Mouse (Mus musculus) hindbrain, embryonic 13.5 days (tissue): ENCODE results near the gene Gm49322. TPM values are rescaled to one million over a fixed set of nuclear protein-coding genes. Genes with fewer than 3 reads are reported as not detected.
A peak's percentile ranks its signal among the peaks of the same experiment; 100 is the strongest.

Source experiments
- ATAC-seq: fragments of 200-750 bp; cut with Nextera tagmentation; 2 replicates; pipeline ENCODE4 v1.8.0; 2017; ENCODE audit warnings: moderate TSS enrichment; ENCODE audit not compliant: low FRiP score
- H3K27ac ChIP-seq: fragments of 300-500 bp; sonication (generic); 2 replicates; pipeline ENCODE4 v1.5.1; 2015; ENCODE audit warnings: inconsistent platforms, mild to moderate bottlenecking, moderate library complexity
- H3K27me3 ChIP-seq: fragments of 300-500 bp; sonication (generic); 2 replicates; pipeline ENCODE4 v1.6.1; 2015; ENCODE audit warnings: mild to moderate bottlenecking, inconsistent platforms
- H3K36me3 ChIP-seq: fragments of 300-500 bp; sonication (generic); 2 replicates; pipeline ENCODE4 v1.6.1; 2015; ENCODE audit warnings: mild to moderate bottlenecking, inconsistent platforms
- H3K4me1 ChIP-seq: fragments of 300-500 bp; sonication (generic); replicated peaks from 2 replicates; pipeline ENCODE4 v1.6.1; 2015; ENCODE audit warnings: inconsistent platforms
- H3K4me2 ChIP-seq: fragments of 300-500 bp; sonication (generic); 2 replicates; pipeline ENCODE4 v1.6.1; 2015; ENCODE audit warnings: inconsistent platforms, mild to moderate bottlenecking, moderate library complexity
- H3K4me3 ChIP-seq: fragments of 300-500 bp; sonication (generic); 2 replicates; pipeline ENCODE4 v1.5.1; 2015; ENCODE audit warnings: mild to moderate bottlenecking, inconsistent platforms
- H3K9ac ChIP-seq: fragments of 300-500 bp; sonication (generic); 2 replicates; pipeline ENCODE4 v1.6.1; 2015; ENCODE audit warnings: mild to moderate bottlenecking, inconsistent platforms
- H3K9me3 ChIP-seq: fragments of 300-500 bp; sonication (generic); 2 replicates; pipeline ENCODE4 v1.6.1; 2016; ENCODE audit warnings: inconsistent platforms
- WGBS: fragments of 180-500 bp; shearing (Covaris S2); methylation state at CpG from one replicate; pipeline ENCODE4 v1.1.7; 2015; 5-methylcytosine and 5-hydroxymethylcytosine counted together
- polyA plus RNA-seq: library from polyadenylated mRNA; unstranded; fragments of >200 nt; fragmentation: Nextera tagmentation; extraction: Ambion mirVana; gene quantifications from 2 replicates; pipeline ENCODE4 v1.2.1, GENCODE M21; 2015

Gm49322 gene
- polyA plus RNA-seq, 1 experiment from 2014 or later, result 3.1 TPM

GRCm38 (mm10) chr10:80586407-80587304, 19.2 kb upstream of the Gm49322 start:
- Histone ChIP-seq H3K4me1 (peaks cover 33% of the 10 kb centered on the region), H3K27me3 (no peaks in the 10 kb centered on the region), H3K9ac (0 out of 2 replicates have a peak overlapping the region, but pooled peaks have one; percentile 19), H3K9me3 (no peaks in the 10 kb centered on the region), H3K4me3 (no peak overlapping the region), H3K27ac (peak overlapping the region; percentile 62), H3K36me3 (peaks cover 44% of the 10 kb centered on the region), H3K4me2 (peak overlapping the region; percentile 10; the same call in 1 of the 2 replicates)
- ATAC-seq, result no peak
- WGBS, result 94% methylated on average over 47 of the region's 51 CpGs

- 27% methylated on average over 4 of the region's 4 CpGs for WGBS
- no peaks in the 10 kb centered on the region for H3K27me3 ChIP-seq
- no peak overlapping the region for H3K4me3 ChIP-seq
- H3K36me3 ChIP-seq, result peaks cover 40% of the 10 kb centered on the region
- H3K27ac ChIP-seq, result peak overlapping the region; percentile 62
- no peaks in the 10 kb centered on the region for H3K9me3 ChIP-seq
- ATAC-seq, result no peak
- H3K9ac ChIP-seq, result 0 out of 2 replicates have a peak overlapping the region, but pooled peaks have one; percentile 19
- H3K4me1 ChIP-seq, result peaks cover 33% of the 10 kb centered on the region
- H3K4me2 ChIP-seq, result no peak overlapping the region
Observed at GRCm38 (mm10) chr10:80587305-80587657, 18.5 kb upstream of the Gm49322 start.

GRCm38 (mm10) chr10:80589127-80589878, 16.5 kb upstream of the Gm49322 start:
- 21% methylated on average over 12 of the region's 12 CpGs for WGBS
- no peaks in the 10 kb centered on the region for H3K9me3 ChIP-seq
- no peaks in the 10 kb centered on the region for H3K27me3 ChIP-seq
- H3K4me2 ChIP-seq, result peak overlapping the region; percentile 90
- H3K4me3 ChIP-seq, result peak overlapping the region; percentile 88
- ATAC-seq, result 0 out of 2 replicates have a peak, but pooled peaks have one; percentile 1
- H3K9ac ChIP-seq, result peak overlapping the region; percentile 97
- H3K4me1 ChIP-seq, result peaks cover 33% of the 10 kb centered on the region
- H3K27ac ChIP-seq, result peak overlapping the region; percentile 79; the same call in 1 of the 2 replicates
- peaks cover 24% of the 10 kb centered on the region for H3K36me3 ChIP-seq

GRCm38 (mm10) chr10:80589879-80590854, 15.7 kb upstream of the Gm49322 start, which contains the start of gene Abhd17a:
Gene Abhd17a, minus strand, starts transcription at chr10:80590341.
- Histone ChIP-seq H3K9me3 (no peaks in the 10 kb centered on the region), H3K9ac (peak within 1 kb of the TSS; percentile 97), H3K36me3 (peaks cover 16% of the 10 kb centered on the region), H3K4me3 (peak within 1 kb of the TSS; percentile 88), H3K4me1 (peaks cover 33% of the 10 kb centered on the region), H3K4me2 (peak within 1 kb of the TSS; percentile 90), H3K27me3 (no peaks in the 10 kb centered on the region), H3K27ac (peak within 1 kb of the TSS; percentile 79)
- peak; percentile 96 for ATAC-seq
- WGBS, result under 1% methylated on average over 73 of the region's 73 CpGs

- WGBS, result 51% methylated on average over 4 of the region's 4 CpGs
- no peak overlapping the region for H3K4me2 ChIP-seq
- no peak overlapping the region for H3K4me3 ChIP-seq
- H3K4me1 ChIP-seq, result no peaks in the 10 kb centered on the region
- H3K27me3 ChIP-seq, result peaks cover 20% of the 10 kb centered on the region
- no peaks in the 10 kb centered on the region for H3K36me3 ChIP-seq
- no peak overlapping the region for H3K27ac ChIP-seq
- no peak for ATAC-seq
- no peaks in the 10 kb centered on the region for H3K9me3 ChIP-seq
- H3K9ac ChIP-seq, result no peak overlapping the region
Observed at GRCm38 (mm10) chr10:80596318-80596717, 9.5 kb upstream of the Gm49322 start.

- under 1% methylated on average over 54 of the region's 54 CpGs for WGBS
- ATAC-seq, result peak; percentile 96
- Histone ChIP-seq H3K36me3 (peaks cover 20% of the 10 kb centered on the region), H3K4me1 (peaks cover 19% of the 10 kb centered on the region), H3K27ac (peak within 1 kb of the TSS; percentile 91), H3K9ac (peak within 1 kb of the TSS; percentile 87), H3K4me3 (peak within 1 kb of the TSS; percentile 65), H3K9me3 (no peaks in the 10 kb centered on the region), H3K27me3 (0 out of 2 replicates have a peak, but pooled peaks cover 4% of the 10 kb centered on the region), H3K4me2 (peak within 1 kb of the TSS; percentile 97)
Observed at GRCm38 (mm10) chr10:80602698-80603325, 3.0 kb upstream of the Gm49322 start, which contains the start of the genes Scamp4 and Adat3. Gene Scamp4, plus strand, starts transcription at chr10:80602872. Gene Adat3, plus strand, starts transcription at chr10:80602880.

GRCm38 (mm10) chr10:80603364-80603763, 2.5 kb upstream of the Gm49322 start:
- no peaks in the 10 kb centered on the region for H3K27me3 ChIP-seq
- H3K4me1 ChIP-seq, result peaks cover 19% of the 10 kb centered on the region
- no peak for ATAC-seq
- peaks cover 25% of the 10 kb centered on the region for H3K36me3 ChIP-seq
- H3K4me2 ChIP-seq, result peak overlapping the region; percentile 97
- peak overlapping the region; percentile 87 for H3K9ac ChIP-seq
- H3K4me3 ChIP-seq, result peak overlapping the region; percentile 65
- H3K9me3 ChIP-seq, result no peaks in the 10 kb centered on the region
- 39% methylated on average over 7 of the region's 7 CpGs for WGBS
- H3K27ac ChIP-seq, result peak overlapping the region; percentile 91

GRCm38 (mm10) chr10:80604001-80604509, 1.8 kb upstream of the Gm49322 start:
- peak overlapping the region; percentile 65 for H3K4me3 ChIP-seq
- peak overlapping the region; percentile 87 for H3K9ac ChIP-seq
- H3K4me1 ChIP-seq, result peaks cover 19% of the 10 kb centered on the region
- 77% methylated on average over 7 of the region's 7 CpGs for WGBS
- no peaks in the 10 kb centered on the region for H3K27me3 ChIP-seq
- peak overlapping the region; percentile 97 for H3K4me2 ChIP-seq
- H3K9me3 ChIP-seq, result no peaks in the 10 kb centered on the region
- ATAC-seq, result no peak
- peak overlapping the region; percentile 91; the same call in 1 of the 2 replicates for H3K27ac ChIP-seq
- H3K36me3 ChIP-seq, result peaks cover 32% of the 10 kb centered on the region

GRCm38 (mm10) chr10:80604988-80605387, 833 bp upstream of the Gm49322 start:
- Histone ChIP-seq H3K4me1 (peaks cover 19% of the 10 kb centered on the region), H3K4me2 (no peak overlapping the region), H3K4me3 (no peak overlapping the region), H3K27me3 (no peaks in the 10 kb centered on the region), H3K36me3 (peaks cover 41% of the 10 kb centered on the region), H3K27ac (no peak overlapping the region), H3K9me3 (no peaks in the 10 kb centered on the region), H3K9ac (no peak overlapping the region)
- no peak for ATAC-seq
- WGBS, result 93% methylated on average over 2 of the region's 2 CpGs

- Histone ChIP-seq H3K27me3 (no peaks in the 10 kb centered on the region), H3K4me3 (no peak overlapping the region), H3K9me3 (no peaks in the 10 kb centered on the region), H3K4me2 (no peak overlapping the region), H3K36me3 (peaks cover 47% of the 10 kb centered on the region), H3K9ac (no peak overlapping the region), H3K27ac (no peak overlapping the region), H3K4me1 (peaks cover 23% of the 10 kb centered on the region)
- WGBS, result 94% methylated on average over 23 of the region's 23 CpGs
- ATAC-seq, result no peak
Observed at GRCm38 (mm10) chr10:80606306-80606705, 485 bp downstream of the Gm49322 start.
